ENCODE assay signal across 21 mouse cellular contexts in genomic region chr2:51049834-51050170, GRCm38 (mm10).
"Had no signal": no experiment of that assay in that cellular context is flagged by ENCODE, and none has a peak within 500 bp of the region (broad histone marks: within the 10 kb centered on the region; RNA-seq: fewer than 3 reads in every experiment).

No protein-coding gene starts in this region.

- H3K27ac ChIP-seq: kidney, postnatal 0 days; layer of hippocampus, adult 2 months; limb, embryonic 10.5 days; limb, embryonic 13.5 days; liver, embryonic 12.5 days; liver, embryonic 15.5 days; lung, embryonic 15.5 days; midbrain, embryonic 10.5 days; midbrain, embryonic 13.5 days; stomach, postnatal 0 days had no signal

- H3K27me3 ChIP-seq: limb, embryonic 13.5 days; liver, embryonic 12.5 days; liver, embryonic 15.5 days; lung, embryonic 15.5 days; megakaryocyte, embryonic 14.5 days; midbrain, embryonic 13.5 days had no signal

- H3K36me3 ChIP-seq: limb, embryonic 10.5 days; limb, embryonic 13.5 days; liver, embryonic 12.5 days; liver, embryonic 15.5 days; lung, embryonic 15.5 days; midbrain, embryonic 10.5 days; midbrain, embryonic 13.5 days had no signal

- H3K9me3 ChIP-seq: limb, embryonic 10.5 days; limb, embryonic 13.5 days; liver, embryonic 12.5 days; liver, embryonic 15.5 days; lung, embryonic 15.5 days; megakaryocyte, embryonic 14.5 days; midbrain, embryonic 10.5 days; midbrain, embryonic 13.5 days had no signal

- H3K4me3 ChIP-seq: layer of hippocampus, adult 2 months; limb, embryonic 10.5 days; limb, embryonic 13.5 days; liver, embryonic 12.5 days; liver, embryonic 15.5 days; lung, embryonic 15.5 days; megakaryocyte, embryonic 14.5 days; midbrain, embryonic 10.5 days; midbrain, embryonic 13.5 days had no signal

- H3K4me1 ChIP-seq: limb, embryonic 10.5 days; liver, embryonic 12.5 days; liver, embryonic 15.5 days; lung, embryonic 15.5 days; megakaryocyte, embryonic 14.5 days had no signal

- ATAC-seq: liver, embryonic 12.5 days; midbrain, embryonic 13.5 days; midbrain, embryonic 16.5 days had no signal

- DNase-seq: kidney, postnatal 25 days; layer of hippocampus, postnatal 36 days; liver; lung, adult 18-20 months; lung, postnatal 10 days; lung, postnatal 36 days; thymus, adult 2 months; thymus, postnatal 14 days; thymus, postnatal 4 days had no signal

- H3K9ac ChIP-seq: limb, embryonic 13.5 days; liver, embryonic 12.5 days; liver, embryonic 15.5 days; lung, embryonic 15.5 days; midbrain, embryonic 13.5 days had no signal
